Mouse (Mus musculus) limb, embryonic 14.5 days (tissue): ENCODE measurements at regions not wholly inside any gene's neighbourhood (a gene's known extent, or its start where the extent isn't known, plus 50 kb on each side); places are given as distances from the start of the nearest gene placed in this dataset.

Experiments
- ATAC-seq: fragments of 200-750 bp; cut with Nextera tagmentation; 2 replicates; pipeline ENCODE4 v1.8.0; 2017; ENCODE audit warnings: low read depth, moderate number of reproducible peaks, moderate TSS enrichment; ENCODE audit not compliant: low FRiP score
- DNase-seq: peaks from one replicate; pipeline ENCODE4 v3.0.0-alpha.2; 2015; ENCODE audit warnings: low spot score
- H3K27ac ChIP-seq: fragments of 300-500 bp; sonication (generic); replicated peaks from 2 replicates; pipeline ENCODE4 v1.5.1; 2014; ENCODE audit warnings: low read depth, mild to moderate bottlenecking, low read length, moderate library complexity, mixed read lengths
- H3K27me3 ChIP-seq: fragments of 300-500 bp; sonication (generic); 2 replicates; pipeline ENCODE4 v1.6.1; 2014; ENCODE audit warnings: low read length, mixed read lengths; ENCODE audit not compliant: control insufficient read depth, insufficient read depth
- H3K36me3 ChIP-seq: fragments of 300-500 bp; sonication (generic); 2 replicates; pipeline ENCODE4 v1.6.1; 2014; ENCODE audit warnings: mild to moderate bottlenecking, low read length, moderate library complexity, mixed read lengths; ENCODE audit not compliant: control insufficient read depth, insufficient read depth
- H3K4me1 ChIP-seq: fragments of 300-500 bp; sonication (generic); 2 replicates; pipeline ENCODE4 v1.6.1; 2014; ENCODE audit warnings: antibody characterized with exemption, low read length, mixed read lengths; ENCODE audit not compliant: control insufficient read depth, insufficient read depth
- H3K4me2 ChIP-seq: fragments of 300-500 bp; sonication (generic); replicated peaks from 2 replicates; pipeline ENCODE4 v1.6.1; 2014; ENCODE audit warnings: low read depth, mild to moderate bottlenecking, low read length, moderate library complexity; ENCODE audit not compliant: severe bottlenecking
- H3K4me3 ChIP-seq: fragments of 300-500 bp; sonication (generic); replicated peaks from 2 replicates; pipeline ENCODE4 v1.5.1; 2014; ENCODE audit warnings: low read length
- H3K9ac ChIP-seq: fragments of 300-500 bp; sonication (generic); 2 replicates; pipeline ENCODE4 v1.6.1; 2014; ENCODE audit warnings: mild to moderate bottlenecking, low read depth, low read length, moderate library complexity; ENCODE audit not compliant: severe bottlenecking
- H3K9me3 ChIP-seq: fragments of 300-500 bp; sonication (generic); 2 replicates; pipeline ENCODE4 v1.6.1; 2016; ENCODE audit warnings: low read length; ENCODE audit not compliant: control insufficient read depth
- POLR2A ChIP-seq: fragments of 200-500 bp; IDR thresholded peaks from 2 replicates; pipeline ENCODE4 v1.8.0; 2012; ENCODE audit warnings: inconsistent platforms, mild to moderate bottlenecking, moderate library complexity, borderline replicate concordance; ENCODE audit not compliant: insufficient read depth, insufficient read length; ENCODE audit errors: extremely low read depth
- WGBS: fragments of 180-500 bp; shearing (Covaris S2); extraction: QIAGEN DNeasy Blood & Tissue Kit; methylation state at CpG from one replicate; pipeline ENCODE4 v1.1.7; 2014; 5-methylcytosine and 5-hydroxymethylcytosine counted together

DNA sequence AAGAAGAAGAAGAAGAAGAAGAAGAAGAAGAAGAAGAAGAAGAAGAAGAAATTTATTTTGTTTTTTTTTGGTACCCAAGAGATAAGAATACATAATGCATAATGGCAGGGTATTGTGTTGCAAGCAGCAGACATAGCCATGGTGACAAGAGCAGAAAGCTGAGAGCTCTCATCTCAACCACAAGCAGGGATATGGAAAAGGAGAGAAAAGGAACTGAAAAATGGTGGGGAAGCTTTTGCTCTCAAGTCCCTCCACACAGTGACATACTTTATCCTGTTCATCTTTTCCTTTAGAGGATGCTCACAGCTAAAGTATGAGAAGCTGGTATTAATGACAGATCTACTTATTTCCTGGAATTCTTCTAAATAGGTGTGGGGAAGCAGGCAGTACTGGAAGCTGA, 115.2 kb upstream of the Pik3r1 start:
- no peaks in the 10 kb centered on the region; the same call in 1 of the 2 replicates for H3K4me1 ChIP-seq
- no peak for TF ChIP-seq POLR2A
- H3K27me3 ChIP-seq = no peaks in the 10 kb centered on the region
- DNase-seq (no peak), ATAC-seq (no peak)
- no peak overlapping the region for H3K9ac ChIP-seq
- H3K4me3 ChIP-seq = no peak overlapping the region
- H3K4me2 ChIP-seq = no peak overlapping the region
- H3K36me3 ChIP-seq = no peaks in the 10 kb centered on the region
- no peaks in the 10 kb centered on the region for H3K9me3 ChIP-seq
- no peak overlapping the region for H3K27ac ChIP-seq

DNA sequence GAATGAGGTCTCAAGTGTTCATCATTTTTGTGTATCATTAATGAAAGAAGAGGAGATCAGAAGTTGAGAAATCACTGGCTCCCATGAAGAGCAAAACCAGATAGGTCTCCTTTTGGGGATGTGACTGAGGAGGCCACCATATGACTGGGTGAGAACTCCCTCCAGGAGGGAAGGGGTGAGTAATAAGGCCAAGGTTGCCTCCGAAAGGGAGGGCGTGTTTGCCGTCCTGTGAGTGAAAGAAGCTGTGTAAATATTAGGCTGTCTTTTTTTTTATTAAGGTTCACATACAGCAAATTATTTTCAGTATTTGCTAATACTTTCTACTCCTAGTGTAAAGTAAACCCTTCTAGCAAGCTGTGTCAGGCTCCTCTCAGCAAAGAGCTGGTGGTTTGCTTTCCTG, 116.7 kb upstream of the Pik3r1 start:
- ATAC-seq = no peak

DNA sequence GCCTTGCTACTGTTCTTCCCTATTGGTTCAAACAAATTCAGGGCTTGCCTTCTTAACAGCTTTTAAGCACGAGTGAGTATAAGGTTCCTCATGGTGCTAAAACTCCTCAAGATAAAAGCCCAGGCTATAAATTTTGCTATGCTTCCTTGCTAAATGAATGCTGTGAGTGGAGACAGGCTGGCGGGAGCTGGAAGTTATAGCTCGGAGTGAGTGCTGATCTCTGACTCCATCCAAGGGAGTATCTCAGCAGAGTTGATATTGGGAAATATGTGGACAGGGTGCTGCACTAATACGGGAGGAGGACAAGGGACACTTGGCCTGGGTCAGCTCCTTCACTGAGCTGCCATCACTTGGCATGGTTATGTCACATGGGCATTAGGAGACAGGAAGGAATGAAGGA, 123.5 kb upstream of the Pik3r1 start:
- no peak overlapping the region for H3K4me3 ChIP-seq
- TF ChIP-seq POLR2A = no peak
- no peak overlapping the region for H3K4me2 ChIP-seq
- peaks cover 3% of the 10 kb centered on the region for H3K4me1 ChIP-seq
- no peak overlapping the region for H3K9ac ChIP-seq
- no peaks in the 10 kb centered on the region for H3K36me3 ChIP-seq
- ATAC-seq = no peak
- H3K27ac ChIP-seq = no peak overlapping the region
- H3K9me3 ChIP-seq = no peaks in the 10 kb centered on the region
- no peak for DNase-seq
- 58% methylated on average over 4 of the region's 4 CpGs for WGBS
- H3K27me3 ChIP-seq = no peaks in the 10 kb centered on the region

More for the DNA sequence above, 116.7 kb upstream of the Pik3r1 start:
- no peak overlapping the region for H3K4me3 ChIP-seq
- H3K9ac ChIP-seq = no peak overlapping the region
- no peak for TF ChIP-seq POLR2A
- 87% methylated on average over 3 of the region's 3 CpGs for WGBS
- no peaks in the 10 kb centered on the region for H3K27me3 ChIP-seq
- H3K9me3 ChIP-seq = no peaks in the 10 kb centered on the region
- no peak overlapping the region for H3K27ac ChIP-seq
- DNase-seq = no peak
- H3K36me3 ChIP-seq = no peaks in the 10 kb centered on the region
- no peak overlapping the region for H3K4me2 ChIP-seq
- no peaks in the 10 kb centered on the region; the same call in 1 of the 2 replicates for H3K4me1 ChIP-seq

DNA sequence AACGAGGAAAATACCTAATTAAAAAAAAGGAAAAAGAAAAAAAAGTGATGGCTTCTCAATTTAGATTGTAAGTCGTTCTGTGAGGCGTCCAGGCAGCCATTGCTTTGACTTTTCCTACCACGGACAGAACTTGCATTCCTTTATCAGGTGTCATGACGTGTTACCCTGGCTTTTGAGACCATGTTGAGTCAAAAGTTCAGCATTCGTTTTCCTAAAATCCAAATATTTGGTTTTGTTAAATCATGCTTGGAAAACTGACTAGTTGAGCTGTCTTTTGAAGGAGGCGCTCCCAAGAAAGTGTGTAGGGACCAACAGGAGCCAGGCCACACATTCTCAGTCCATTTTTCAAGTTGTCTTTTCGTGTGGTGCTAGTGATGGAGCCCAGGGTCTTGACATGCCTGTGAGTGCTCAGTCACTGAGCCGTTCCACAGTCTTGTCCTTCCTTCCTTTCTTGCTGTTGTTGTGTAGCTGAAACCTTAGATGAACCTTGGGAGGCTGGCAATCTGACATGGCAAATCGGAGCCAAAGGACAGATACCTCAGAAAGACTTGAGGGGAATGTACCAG, 125.1 kb upstream of the Pik3r1 start:
- no peak for TF ChIP-seq POLR2A
- DNase-seq = no peak

DNA sequence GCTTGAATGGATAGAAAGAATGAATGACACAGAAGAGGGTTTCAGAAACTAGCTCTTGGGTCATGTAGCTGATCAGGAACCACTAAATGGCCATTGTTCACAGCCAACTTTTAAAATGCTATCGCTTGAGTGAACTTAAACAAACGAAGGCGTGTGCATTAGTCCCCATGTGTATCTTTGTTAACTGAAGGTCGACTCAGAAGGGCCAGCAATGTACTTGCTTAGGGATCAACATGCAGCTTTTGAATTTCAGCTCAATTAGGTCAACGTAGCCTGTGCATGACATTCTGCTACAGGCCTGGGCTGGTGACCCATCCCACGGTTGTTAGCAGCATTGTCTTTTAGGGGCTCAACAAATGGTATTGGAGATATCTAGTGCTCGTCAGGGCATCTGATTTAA, 127.1 kb upstream of the Pik3r1 start:
- Histone ChIP-seq H3K9ac (no peak overlapping the region), H3K27ac (no peak overlapping the region), H3K27me3 (no peaks in the 10 kb centered on the region), H3K36me3 (no peaks in the 10 kb centered on the region), H3K4me2 (no peak overlapping the region), H3K4me3 (no peak overlapping the region), H3K4me1 (peaks cover 3% of the 10 kb centered on the region; the same call in 1 of the 2 replicates), H3K9me3 (no peaks in the 10 kb centered on the region)
- no peak for ATAC-seq
- no peak for DNase-seq
- 89% methylated on average over 7 of the region's 7 CpGs for WGBS
- TF ChIP-seq POLR2A = no peak

More for the DNA sequence above, 125.1 kb upstream of the Pik3r1 start:
- Histone ChIP-seq H3K9ac (no peak overlapping the region), H3K4me1 (peaks cover 3% of the 10 kb centered on the region; the same call in 1 of the 2 replicates), H3K36me3 (no peaks in the 10 kb centered on the region), H3K27me3 (no peaks in the 10 kb centered on the region), H3K27ac (no peak overlapping the region), H3K9me3 (no peaks in the 10 kb centered on the region), H3K4me3 (no peak overlapping the region), H3K4me2 (no peak overlapping the region)
- WGBS = 85% methylated on average over 10 of the region's 10 CpGs
- ATAC-seq = no peak

DNA sequence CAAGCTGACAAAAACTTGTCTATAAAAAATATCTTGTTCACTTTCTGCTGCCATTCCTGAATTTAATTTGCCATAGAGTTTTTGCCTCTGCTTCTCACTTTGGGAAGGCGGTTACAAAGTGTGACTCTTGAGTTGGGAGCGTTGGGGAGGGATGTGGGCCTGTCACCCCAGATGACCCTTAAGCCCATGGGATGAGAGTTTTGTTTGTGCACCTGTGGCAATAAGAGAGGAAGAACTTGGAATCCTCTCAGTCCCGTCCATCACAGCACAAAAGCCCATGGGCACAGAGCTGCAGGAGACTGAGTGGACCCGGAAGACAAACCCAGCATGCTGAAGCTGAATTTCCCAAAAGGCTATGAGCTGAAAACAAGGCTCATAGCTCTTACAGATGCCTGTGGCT, 127.7 kb upstream of the Pik3r1 start:
- Histone ChIP-seq H3K4me3 (no peak overlapping the region), H3K9me3 (no peaks in the 10 kb centered on the region), H3K27ac (no peak overlapping the region), H3K4me1 (peaks cover 3% of the 10 kb centered on the region; the same call in 1 of the 2 replicates), H3K9ac (no peak overlapping the region), H3K4me2 (no peak overlapping the region), H3K36me3 (no peaks in the 10 kb centered on the region), H3K27me3 (no peaks in the 10 kb centered on the region)
- TF ChIP-seq POLR2A = no peak
- 79% methylated on average over 4 of the region's 4 CpGs for WGBS
- DNase-seq (no peak), ATAC-seq (no peak)
